ENCODE assay signal across 27 mouse cellular contexts in the genomic region with DNA sequence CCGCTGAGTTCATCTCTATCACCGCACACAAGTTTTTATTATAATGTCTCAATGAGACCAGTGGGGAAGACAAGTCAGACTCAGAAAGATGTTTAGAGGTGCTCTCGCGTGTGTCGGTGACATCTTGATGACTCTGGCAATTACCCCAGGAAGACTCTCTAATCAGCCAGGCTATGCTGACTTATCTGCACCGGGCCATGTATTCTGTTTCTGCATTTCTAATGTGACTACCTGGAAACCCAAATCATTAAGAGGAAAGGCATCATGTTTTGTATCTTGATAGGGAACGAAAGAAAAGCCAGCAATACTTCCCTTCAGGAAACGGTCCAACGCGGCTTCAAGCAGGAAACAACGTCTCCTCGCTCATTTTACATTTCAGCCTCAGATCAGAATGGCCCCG. TPM values are rescaled to one million over a fixed set of nuclear protein-coding genes. Genes with fewer than 3 reads are reported as not detected.
DNase-seq lines count a peak whose midpoint lies in the region; ATAC-seq and TF ChIP-seq lines count a peak whose summit lies in the region.
"Had no signal": no experiment of that assay in that cellular context is flagged by ENCODE, and none has a peak within 500 bp of the region (broad histone marks: within the 10 kb centered on the region; RNA-seq: fewer than 3 reads in every experiment).

No protein-coding gene starts in this region.

- no peak for ATAC-seq in neural tube, embryonic 13.5 days (ENCODE audit: low read depth)
- ATAC-seq in liver, embryonic 12.5 days, result peak; percentile 83
- ATAC-seq in liver, postnatal 0 days, result peak; percentile 62
- no peak for ATAC-seq in kidney, embryonic 15.5 days (replicated peaks; ENCODE audit: low FRiP score)
- ATAC-seq: forebrain, embryonic 16.5 days had no signal

- no peaks in the 10 kb centered on the region for H3K36me3 ChIP-seq in neural tube, embryonic 13.5 days
- H3K36me3 ChIP-seq in liver, embryonic 12.5 days, result no peaks in the 10 kb centered on the region
- no peaks in the 10 kb centered on the region for H3K36me3 ChIP-seq in liver, postnatal 0 days (replicated peaks; ENCODE audit: insufficient read depth, low read length)
- H3K36me3 ChIP-seq in kidney, embryonic 15.5 days, result no peaks in the 10 kb centered on the region
- no peaks in the 10 kb centered on the region for H3K36me3 ChIP-seq in forebrain, embryonic 10.5 days (replicated peaks)
- H3K36me3 ChIP-seq: embryonic facial prominence, embryonic 13.5 days; G1E; hindbrain, embryonic 10.5 days; hindbrain, embryonic 15.5 days had no signal

- H3K27me3 ChIP-seq in neural tube, embryonic 13.5 days, result no peaks in the 10 kb centered on the region
- no peaks in the 10 kb centered on the region for H3K27me3 ChIP-seq in liver, embryonic 12.5 days (replicated peaks)
- H3K27me3 ChIP-seq in liver, postnatal 0 days (ENCODE audit: insufficient read depth, low read length), result no peaks in the 10 kb centered on the region
- H3K27me3 ChIP-seq in kidney, embryonic 15.5 days, result no peaks in the 10 kb centered on the region
- no peaks in the 10 kb centered on the region for H3K27me3 ChIP-seq in forebrain, embryonic 10.5 days (ENCODE audit: poor library complexity, severe bottlenecking)
- H3K27me3 ChIP-seq: embryonic facial prominence, embryonic 13.5 days; hindbrain, embryonic 15.5 days had no signal

- TF ChIP-seq CTCF in liver, postnatal 0 days (IDR thresholded peaks at IDR 0.05; ENCODE audit: low read depth), result no peak

- DNase-seq in neural tube, embryonic 10.5 days (ENCODE audit: extremely low spot score, low spot score), result no peak
- DNase-seq in liver, postnatal 0 days, result no peak
- no peak for DNase-seq in adipocyte (ENCODE audit: low spot score)
- DNase-seq in forebrain, embryonic 10.5 days (ENCODE audit: extremely low spot score, low spot score), result no peak
- DNase-seq: adrenal gland, adult 2 months; cerebellum, adult 11 months; cerebellum, adult 9-11 months; gastrocnemius, adult 2 months; heart, postnatal 14 days; kidney, adult 18-20 months; kidney, postnatal 4 days; left cerebral cortex, postnatal 4 days; lung, embryonic 14.5 days; lung, postnatal 14 days; midbrain, embryonic 14.5 days; right cerebral cortex, postnatal 4 days; thymus, adult 2 months; thymus, postnatal 36 days had no signal

- H3K9me3 ChIP-seq in neural tube, embryonic 13.5 days, result no peaks in the 10 kb centered on the region
- H3K9me3 ChIP-seq in liver, embryonic 12.5 days (replicated peaks), result no peaks in the 10 kb centered on the region
- no peaks in the 10 kb centered on the region for H3K9me3 ChIP-seq in liver, postnatal 0 days (ENCODE audit: low read length)
- H3K9me3 ChIP-seq in kidney, embryonic 15.5 days (replicated peaks), result no peaks in the 10 kb centered on the region
- H3K9me3 ChIP-seq in forebrain, embryonic 10.5 days, result no peaks in the 10 kb centered on the region
- H3K9me3 ChIP-seq: embryonic facial prominence, embryonic 13.5 days; hindbrain, embryonic 10.5 days; hindbrain, embryonic 15.5 days had no signal

- 0 out of 2 replicates have a peak overlapping the region, but pooled peaks have one; percentile 14 for H3K27ac ChIP-seq in neural tube, embryonic 13.5 days (replicated peaks)
- H3K27ac ChIP-seq in liver, embryonic 12.5 days, result peak overlapping the region; percentile 70
- no peak overlapping the region for H3K27ac ChIP-seq in liver, postnatal 0 days (ENCODE audit: low read depth)
- no peak overlapping the region for H3K27ac ChIP-seq in kidney, embryonic 15.5 days
- H3K27ac ChIP-seq in forebrain, embryonic 10.5 days, result no peak overlapping the region
- H3K27ac ChIP-seq: embryonic facial prominence, embryonic 13.5 days; gastrocnemius, adult 2 months; hindbrain, embryonic 10.5 days; hindbrain, embryonic 15.5 days; kidney, postnatal 0 days had no signal

- peaks cover 21% of the 10 kb centered on the region for H3K4me1 ChIP-seq in neural tube, embryonic 13.5 days (replicated peaks)
- H3K4me1 ChIP-seq in liver, embryonic 12.5 days, result peaks cover 34% of the 10 kb centered on the region
- H3K4me1 ChIP-seq in liver, postnatal 0 days (ENCODE audit: insufficient read depth), result peaks cover 8% of the 10 kb centered on the region; the same call in 1 of the 2 replicates
- H3K4me1 ChIP-seq in kidney, embryonic 15.5 days, result no peaks in the 10 kb centered on the region
- no peaks in the 10 kb centered on the region for H3K4me1 ChIP-seq in forebrain, embryonic 10.5 days
- H3K4me1 ChIP-seq: hindbrain, embryonic 10.5 days had no signal

- 81% methylated on average over 13 of the region's 13 CpGs for WGBS in neural tube, embryonic 13.5 days
- 43% methylated on average over 13 of the region's 13 CpGs for WGBS in liver, embryonic 12.5 days (ENCODE audit: insufficient replicate concordance)
- WGBS in liver, postnatal 0 days (ENCODE audit: insufficient replicate concordance), result 51% methylated on average over 13 of the region's 13 CpGs
- 88% methylated on average over 13 of the region's 13 CpGs for WGBS in kidney, embryonic 15.5 days
- 92% methylated on average over 13 of the region's 13 CpGs for WGBS in forebrain, embryonic 10.5 days

- no peak overlapping the region for H3K4me2 ChIP-seq in neural tube, embryonic 13.5 days
- peak overlapping the region; percentile 24 for H3K4me2 ChIP-seq in liver, embryonic 12.5 days
- H3K4me2 ChIP-seq in liver, postnatal 0 days (ENCODE audit: low read depth, low read length), result peak overlapping the region; percentile 22; the same call in 1 of the 2 replicates
- H3K4me2 ChIP-seq in kidney, embryonic 15.5 days, result no peak overlapping the region
- H3K4me2 ChIP-seq: embryonic facial prominence, embryonic 13.5 days; hindbrain, embryonic 15.5 days; lung, embryonic 14.5 days had no signal

- H3K4me3 ChIP-seq in neural tube, embryonic 13.5 days, result no peak overlapping the region
- H3K4me3 ChIP-seq in liver, embryonic 12.5 days, result no peak overlapping the region
- no peak overlapping the region for H3K4me3 ChIP-seq in liver, postnatal 0 days (ENCODE audit: low read depth, low read length)
- no peak overlapping the region for H3K4me3 ChIP-seq in kidney, embryonic 15.5 days (replicated peaks)
- H3K4me3 ChIP-seq in forebrain, embryonic 10.5 days, result no peak overlapping the region
- H3K4me3 ChIP-seq: embryonic facial prominence, embryonic 13.5 days; gastrocnemius, adult 2 months; hindbrain, embryonic 10.5 days; hindbrain, embryonic 15.5 days had no signal

- no peak overlapping the region for H3K9ac ChIP-seq in neural tube, embryonic 13.5 days
- H3K9ac ChIP-seq in liver, embryonic 12.5 days, result no peak overlapping the region
- no peak overlapping the region for H3K9ac ChIP-seq in liver, postnatal 0 days (replicated peaks)
- no peak overlapping the region for H3K9ac ChIP-seq in kidney, embryonic 15.5 days
- H3K9ac ChIP-seq: embryonic facial prominence, embryonic 13.5 days; hindbrain, embryonic 15.5 days; lung, embryonic 14.5 days had no signal

- TF ChIP-seq EP300 in liver, postnatal 0 days (IDR thresholded peaks at IDR 0.05; ENCODE audit: low read depth), result peak; percentile 77

RNA-seq across cellular contexts. Expression of a gene that starts 17.1 kb away (rescaled TPM):
- polyA plus RNA-seq in neural tube, embryonic 13.5 days (2015; fragmentation: Nextera tagmentation; extraction: Ambion mirVana), result 38.8 and 41.9 TPM in 2 replicates
- 4.0 and 4.1 TPM in 2 replicates for polyA plus RNA-seq in liver, embryonic 12.5 days (2016; fragmentation: Nextera tagmentation; extraction: Ambion mirVana)
- 2.0 and 3.2 TPM in 2 replicates for polyA plus RNA-seq in liver, postnatal 0 days (2015; fragmentation: Nextera tagmentation; extraction: Ambion mirVana)
- 7.0 and 8.3 TPM in 2 replicates for polyA plus RNA-seq in kidney, embryonic 15.5 days (2015; fragmentation: Nextera tagmentation; extraction: Ambion mirVana)
- polyA plus RNA-seq in forebrain, embryonic 10.5 days (2016; fragmentation: Nextera tagmentation; extraction: Ambion mirVana), result 2.3 and 4.3 TPM in 2 replicates

Comparison
In these comparisons a context has a peak if more than half of its experiments do, and no peak if none do; other contexts are left out.
1. H3K27ac ChIP-seq: peak in neural tube, embryonic 13.5 days (single experiment) and liver, embryonic 12.5 days (single experiment); none in liver, postnatal 0 days (single experiment), kidney, embryonic 15.5 days (single experiment) and forebrain, embryonic 10.5 days (single experiment).
2. ATAC-seq: peak in liver, embryonic 12.5 days (single experiment) and liver, postnatal 0 days (single experiment); none in neural tube, embryonic 13.5 days (single experiment) and kidney, embryonic 15.5 days (single experiment).
3. H3K4me2 ChIP-seq: peak in liver, embryonic 12.5 days (single experiment) and liver, postnatal 0 days (single experiment); none in neural tube, embryonic 13.5 days (single experiment) and kidney, embryonic 15.5 days (single experiment).